Mouse (Mus musculus): ENCODE measurements at regions not wholly inside any gene's neighbourhood (a gene's known extent, or its start where the extent isn't known, plus 50 kb on each side); places are given as distances from the start of the nearest gene placed in this dataset.

DNA sequence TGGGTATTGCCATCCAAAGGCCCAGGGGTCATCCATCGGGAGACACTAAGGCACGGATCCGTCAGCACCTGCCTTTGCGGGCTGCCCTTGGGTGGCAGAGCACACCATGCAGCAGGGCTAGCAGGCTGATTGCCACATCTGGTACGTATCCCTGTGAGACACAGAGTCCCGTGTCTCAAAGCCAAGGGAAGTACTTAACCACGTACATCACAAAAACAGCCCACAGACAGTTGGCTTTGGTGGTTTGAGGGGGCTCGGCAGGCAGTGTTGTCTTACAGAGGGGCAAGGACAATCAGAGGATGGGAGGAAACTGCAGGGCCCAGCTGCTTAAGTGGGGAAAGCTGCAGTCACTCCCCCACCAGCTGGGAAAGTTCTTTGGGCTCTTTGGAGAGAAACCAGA is 119.1 kb downstream of the Asb1 start:
- Histone ChIP-seq H3K27me3 (ENCODE audit: insufficient read depth, low read length) (no peaks in the 10 kb centered on the region; the same call in 1 of the 2 replicates), H3K4me3 (replicated peaks; ENCODE audit: low read length) (no peak overlapping the region), H3K4me1 (replicated peaks; ENCODE audit: low read depth, low read length) (no peaks in the 10 kb centered on the region), H3K36me3 (ENCODE audit: insufficient read depth, low read length) (no peaks in the 10 kb centered on the region), H3K9me3 (ENCODE audit: low read length) (no peaks in the 10 kb centered on the region)
- TF ChIP-seq NANOG (IDR thresholded peaks at IDR 0.05; ENCODE audit: borderline replicate concordance, low read length), result no peak
- TF ChIP-seq CTCF (conservative IDR thresholded peaks at IDR 0.05; ENCODE audit: low read length), result no peak
- TF ChIP-seq POU5F1 (IDR thresholded peaks at IDR 0.05; ENCODE audit: borderline replicate concordance, low read length), result no peak

DNA sequence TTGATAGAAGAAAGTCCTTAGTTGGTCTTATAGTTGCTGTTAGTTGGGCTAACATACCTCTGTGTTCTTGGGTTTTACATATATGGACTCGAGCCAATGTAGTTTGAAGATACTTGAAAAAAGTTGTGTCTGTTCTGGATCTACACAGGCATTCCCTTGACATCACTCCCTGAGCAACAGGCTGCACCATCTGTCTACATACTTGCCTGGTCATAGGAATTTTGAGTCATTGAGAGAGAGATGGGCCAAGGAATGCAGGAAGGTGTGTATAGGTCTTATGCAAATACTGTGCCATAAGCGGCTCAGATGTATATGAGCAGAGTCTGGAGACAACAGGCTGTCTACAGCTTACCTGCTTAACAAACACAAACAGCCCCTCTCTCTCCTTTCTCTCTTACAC is 122.9 kb downstream of the Asb1 start:
- Histone ChIP-seq H3K4me1 (replicated peaks; ENCODE audit: low read depth, low read length) (no peaks in the 10 kb centered on the region), H3K36me3 (ENCODE audit: insufficient read depth, low read length) (no peaks in the 10 kb centered on the region), H3K9me3 (ENCODE audit: low read length) (no peaks in the 10 kb centered on the region), H3K27me3 (ENCODE audit: insufficient read depth, low read length) (no peaks in the 10 kb centered on the region), H3K4me3 (replicated peaks; ENCODE audit: low read length) (no peak overlapping the region)
- TF ChIP-seq POU5F1 (IDR thresholded peaks at IDR 0.05; ENCODE audit: borderline replicate concordance, low read length) (no peak), CTCF (conservative IDR thresholded peaks at IDR 0.05; ENCODE audit: low read length) (no peak), NANOG (IDR thresholded peaks at IDR 0.05; ENCODE audit: borderline replicate concordance, low read length) (no peak)

DNA sequence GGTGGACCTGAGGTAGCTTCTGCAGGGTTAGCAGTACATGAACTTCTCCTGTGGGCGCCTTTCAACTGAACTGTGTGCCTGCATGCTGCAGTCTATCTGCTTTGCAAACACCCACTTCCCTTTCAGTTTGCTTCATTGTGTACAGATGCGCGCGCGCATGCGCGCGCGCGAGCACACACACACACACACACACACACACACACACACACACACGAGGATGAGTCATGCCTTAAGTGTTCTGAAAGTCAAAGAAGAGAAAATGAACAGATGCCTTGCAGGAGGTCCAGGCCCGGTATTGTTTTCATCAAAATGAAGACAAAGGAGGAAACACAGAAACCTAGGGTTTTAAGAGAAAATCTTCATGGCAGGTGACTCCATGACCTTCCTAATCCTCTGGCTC is 124.3 kb downstream of the Asb1 start:
- TF ChIP-seq CTCF (conservative IDR thresholded peaks at IDR 0.05; ENCODE audit: low read length) (no peak), NANOG (IDR thresholded peaks at IDR 0.05; ENCODE audit: borderline replicate concordance, low read length) (no peak), POU5F1 (IDR thresholded peaks at IDR 0.05; ENCODE audit: borderline replicate concordance, low read length) (no peak)
- Histone ChIP-seq H3K36me3 (ENCODE audit: insufficient read depth, low read length) (no peaks in the 10 kb centered on the region), H3K4me3 (replicated peaks; ENCODE audit: low read length) (no peak overlapping the region), H3K9me3 (ENCODE audit: low read length) (peaks cover 6% of the 10 kb centered on the region; the same call in 1 of the 2 replicates), H3K4me1 (replicated peaks; ENCODE audit: low read depth, low read length) (no peaks in the 10 kb centered on the region), H3K27me3 (ENCODE audit: insufficient read depth, low read length) (no peaks in the 10 kb centered on the region)

DNA sequence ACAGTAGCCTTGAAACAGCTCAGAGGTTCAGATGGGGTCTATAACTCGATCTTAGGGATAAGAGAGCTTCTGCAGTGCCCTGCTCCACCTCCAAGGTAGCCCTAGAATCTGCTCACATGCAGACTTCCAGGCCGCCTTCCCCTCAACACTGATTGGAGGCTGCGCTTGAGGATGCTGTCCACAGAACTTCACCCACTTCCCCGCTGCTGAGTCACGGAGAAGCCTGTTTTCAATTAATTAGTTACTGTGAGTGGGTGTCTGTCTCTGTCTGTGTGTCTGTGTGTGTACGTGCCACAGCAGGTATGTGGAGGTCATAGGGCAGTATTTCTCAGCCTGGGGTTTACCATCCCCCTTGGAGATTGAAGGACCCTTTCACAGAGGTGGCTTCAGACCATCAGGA is 128.2 kb downstream of the Asb1 start:
- Histone ChIP-seq H3K9me3 (ENCODE audit: low read length) (peaks cover 11% of the 10 kb centered on the region; the same call in 1 of the 2 replicates), H3K27me3 (ENCODE audit: insufficient read depth, low read length) (no peaks in the 10 kb centered on the region), H3K4me1 (replicated peaks; ENCODE audit: low read depth, low read length) (no peaks in the 10 kb centered on the region), H3K4me3 (replicated peaks; ENCODE audit: low read length) (no peak overlapping the region), H3K36me3 (ENCODE audit: insufficient read depth, low read length) (no peaks in the 10 kb centered on the region)
- TF ChIP-seq CTCF (conservative IDR thresholded peaks at IDR 0.05; ENCODE audit: low read length) (no peak), NANOG (IDR thresholded peaks at IDR 0.05; ENCODE audit: borderline replicate concordance, low read length) (no peak), POU5F1 (IDR thresholded peaks at IDR 0.05; ENCODE audit: borderline replicate concordance, low read length) (no peak)

DNA sequence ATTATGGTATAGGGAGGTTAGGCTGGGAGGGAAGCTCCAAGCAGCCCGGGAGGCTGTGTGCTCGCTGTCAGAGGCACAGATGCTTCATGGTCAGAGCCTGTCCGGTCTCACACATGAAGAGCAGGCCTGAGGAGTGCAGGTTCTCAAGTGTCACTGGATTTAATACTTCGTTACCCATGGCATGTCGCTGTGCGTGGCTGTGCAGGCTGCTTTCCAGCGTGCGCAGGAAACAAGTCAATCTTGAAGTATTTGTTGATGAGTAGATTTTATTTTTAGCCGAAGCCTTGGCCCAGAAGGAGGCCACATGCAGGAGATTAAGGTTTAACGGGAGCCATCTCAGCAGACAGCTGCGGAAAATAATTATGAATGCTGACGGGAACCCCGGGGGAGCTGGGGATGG is 130.3 kb upstream of the Twist2 start:
- Histone ChIP-seq H3K4me1 (replicated peaks; ENCODE audit: low read depth, low read length) (no peaks in the 10 kb centered on the region), H3K4me3 (replicated peaks; ENCODE audit: low read length) (no peak overlapping the region), H3K36me3 (ENCODE audit: insufficient read depth, low read length) (no peaks in the 10 kb centered on the region), H3K9me3 (ENCODE audit: low read length) (peaks cover 11% of the 10 kb centered on the region; the same call in 1 of the 2 replicates), H3K27me3 (ENCODE audit: insufficient read depth, low read length) (no peaks in the 10 kb centered on the region)
- TF ChIP-seq CTCF (conservative IDR thresholded peaks at IDR 0.05; ENCODE audit: low read length) (no peak), POU5F1 (IDR thresholded peaks at IDR 0.05; ENCODE audit: borderline replicate concordance, low read length) (no peak), NANOG (IDR thresholded peaks at IDR 0.05; ENCODE audit: borderline replicate concordance, low read length) (no peak)

DNA sequence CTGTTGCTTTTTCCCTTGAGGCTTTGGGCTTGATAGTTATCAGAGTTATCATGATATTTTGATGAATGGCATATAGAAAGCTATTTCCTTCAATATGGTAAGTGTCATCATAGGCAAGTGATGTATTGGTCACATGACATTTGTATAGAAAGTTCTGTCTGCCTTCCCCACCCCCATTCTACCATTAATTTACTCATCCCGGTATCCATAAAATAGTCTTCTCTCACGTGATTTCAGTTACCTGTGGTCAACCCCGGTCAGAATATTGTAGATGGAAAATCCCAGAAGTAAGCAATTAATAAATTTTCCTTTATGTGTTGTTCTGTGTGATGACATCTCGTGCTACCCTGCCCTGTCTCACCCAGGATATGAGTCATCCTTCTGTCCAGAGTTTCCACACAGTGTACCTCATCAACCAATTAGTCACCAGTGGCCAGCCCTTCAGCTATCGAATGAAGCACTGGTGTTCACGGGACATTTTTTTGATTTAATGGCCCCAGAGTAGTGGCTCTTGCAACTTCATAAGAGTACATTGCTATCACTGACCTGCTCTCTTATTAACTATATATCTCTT is 127.1 kb upstream of the Twist2 start:
- H3K4me3 ChIP-seq (replicated peaks; ENCODE audit: low read length), result no peak overlapping the region
- H3K9me3 ChIP-seq (ENCODE audit: low read length), result peaks cover 9% of the 10 kb centered on the region; the same call in 1 of the 2 replicates
- H3K36me3 ChIP-seq (ENCODE audit: insufficient read depth, low read length), result no peaks in the 10 kb centered on the region
- TF ChIP-seq CTCF (conservative IDR thresholded peaks at IDR 0.05; ENCODE audit: low read length) (no peak), NANOG (IDR thresholded peaks at IDR 0.05; ENCODE audit: borderline replicate concordance, low read length) (no peak), POU5F1 (IDR thresholded peaks at IDR 0.05; ENCODE audit: borderline replicate concordance, low read length) (no peak)
- no peaks in the 10 kb centered on the region for H3K27me3 ChIP-seq (ENCODE audit: insufficient read depth, low read length)
- H3K4me1 ChIP-seq (replicated peaks; ENCODE audit: low read depth, low read length), result no peaks in the 10 kb centered on the region

DNA sequence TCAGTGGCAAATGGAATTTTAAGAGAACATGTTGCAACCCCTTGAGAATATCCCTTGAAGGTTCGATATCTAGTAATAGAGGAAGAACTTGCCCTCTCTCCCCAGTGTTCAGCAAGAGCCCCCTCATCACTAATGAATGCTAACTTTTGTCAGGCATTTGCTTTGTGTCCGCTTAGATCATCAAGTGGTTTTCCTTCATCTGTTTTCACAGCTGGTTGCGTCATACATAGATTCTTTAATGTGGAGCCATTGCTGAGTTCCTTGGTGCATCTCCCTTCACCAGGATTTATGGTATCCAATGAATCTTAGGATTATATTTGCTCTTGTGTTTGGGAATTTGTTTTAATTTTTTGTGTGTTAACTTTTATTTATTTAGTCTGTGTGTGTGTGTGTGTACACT is 124.2 kb upstream of the Twist2 start:
- H3K4me1 ChIP-seq (replicated peaks; ENCODE audit: low read depth, low read length), result no peaks in the 10 kb centered on the region
- H3K36me3 ChIP-seq (ENCODE audit: insufficient read depth, low read length), result no peaks in the 10 kb centered on the region
- H3K4me3 ChIP-seq (replicated peaks; ENCODE audit: low read length), result no peak overlapping the region
- no peaks in the 10 kb centered on the region for H3K9me3 ChIP-seq (ENCODE audit: low read length)
- no peaks in the 10 kb centered on the region for H3K27me3 ChIP-seq (ENCODE audit: insufficient read depth, low read length)
- TF ChIP-seq CTCF (conservative IDR thresholded peaks at IDR 0.05; ENCODE audit: low read length), result no peak
- no peak for TF ChIP-seq POU5F1 (IDR thresholded peaks at IDR 0.05; ENCODE audit: borderline replicate concordance, low read length)
- no peak for TF ChIP-seq NANOG (IDR thresholded peaks at IDR 0.05; ENCODE audit: borderline replicate concordance, low read length)

DNA sequence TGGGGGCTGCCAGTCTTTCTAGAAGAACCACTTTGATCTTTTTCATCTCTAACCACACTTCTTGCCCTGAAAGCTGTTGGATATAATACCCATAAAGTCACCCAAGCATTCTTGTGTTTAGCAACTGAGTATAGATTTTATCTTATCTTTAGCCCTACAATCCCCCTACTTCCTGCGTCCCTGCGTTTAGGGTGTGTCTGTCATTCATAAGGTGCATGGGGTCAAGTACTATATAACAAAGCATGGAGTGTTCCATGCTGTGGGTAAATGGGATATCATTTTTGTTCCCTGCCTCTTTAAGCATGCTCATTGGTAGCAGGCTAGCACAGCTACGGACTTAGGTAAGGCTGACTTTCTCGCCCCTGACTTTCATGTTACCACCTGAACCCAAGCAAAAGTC is 122.5 kb upstream of the Twist2 start:
- H3K36me3 ChIP-seq (ENCODE audit: insufficient read depth, low read length), result no peaks in the 10 kb centered on the region
- no peak overlapping the region for H3K4me3 ChIP-seq (replicated peaks; ENCODE audit: low read length)
- H3K9me3 ChIP-seq (ENCODE audit: low read length), result peaks cover 7% of the 10 kb centered on the region
- H3K4me1 ChIP-seq (replicated peaks; ENCODE audit: low read depth, low read length), result no peaks in the 10 kb centered on the region
- H3K27me3 ChIP-seq (ENCODE audit: insufficient read depth, low read length), result no peaks in the 10 kb centered on the region
- TF ChIP-seq CTCF (conservative IDR thresholded peaks at IDR 0.05; ENCODE audit: low read length), result no peak
- no peak for TF ChIP-seq NANOG (IDR thresholded peaks at IDR 0.05; ENCODE audit: borderline replicate concordance, low read length)
- TF ChIP-seq POU5F1 (IDR thresholded peaks at IDR 0.05; ENCODE audit: borderline replicate concordance, low read length), result no peak

DNA sequence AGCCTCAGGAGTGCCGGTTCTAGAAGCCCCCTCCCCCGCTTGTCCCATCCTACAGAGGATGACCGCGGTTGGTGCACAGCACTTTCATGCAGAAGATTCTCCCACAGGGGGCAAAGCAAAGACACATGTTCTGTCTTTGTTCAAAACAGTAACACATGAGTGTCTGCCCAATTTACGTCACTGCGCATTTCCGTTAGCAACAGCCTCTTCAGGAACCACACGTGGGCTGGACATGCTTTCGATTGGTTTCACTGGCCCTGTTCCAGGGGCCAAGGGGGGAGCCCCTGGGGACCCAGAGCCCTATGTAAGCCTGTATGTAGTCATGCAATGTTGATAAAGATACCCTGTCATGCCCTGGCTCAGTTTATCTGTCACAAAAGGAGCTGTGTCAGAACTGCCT is 116.2 kb upstream of the Twist2 start:
- peaks cover 7% of the 10 kb centered on the region for H3K9me3 ChIP-seq (ENCODE audit: low read length)
- TF ChIP-seq CTCF (conservative IDR thresholded peaks at IDR 0.05; ENCODE audit: low read length) (no peak), NANOG (IDR thresholded peaks at IDR 0.05; ENCODE audit: borderline replicate concordance, low read length) (no peak), POU5F1 (IDR thresholded peaks at IDR 0.05; ENCODE audit: borderline replicate concordance, low read length) (no peak)

More for the DNA sequence above, 116.2 kb upstream of the Twist2 start:
- no peaks in the 10 kb centered on the region for H3K27me3 ChIP-seq (ENCODE audit: insufficient read depth, low read length)
- H3K4me3 ChIP-seq (replicated peaks; ENCODE audit: low read length), result no peak overlapping the region
- no peaks in the 10 kb centered on the region for H3K36me3 ChIP-seq (ENCODE audit: insufficient read depth, low read length)
- H3K4me1 ChIP-seq (replicated peaks; ENCODE audit: low read depth, low read length), result no peaks in the 10 kb centered on the region
